Mouse (Mus musculus): ENCODE data around the gene Mical3. TPM values are rescaled to one million over a fixed set of nuclear protein-coding genes. Genes with fewer than 3 reads are reported as not detected.

The Mical3 gene
- polyA plus RNA-seq, 1 experiment from 2014 or later = 28.6 TPM

DNA sequence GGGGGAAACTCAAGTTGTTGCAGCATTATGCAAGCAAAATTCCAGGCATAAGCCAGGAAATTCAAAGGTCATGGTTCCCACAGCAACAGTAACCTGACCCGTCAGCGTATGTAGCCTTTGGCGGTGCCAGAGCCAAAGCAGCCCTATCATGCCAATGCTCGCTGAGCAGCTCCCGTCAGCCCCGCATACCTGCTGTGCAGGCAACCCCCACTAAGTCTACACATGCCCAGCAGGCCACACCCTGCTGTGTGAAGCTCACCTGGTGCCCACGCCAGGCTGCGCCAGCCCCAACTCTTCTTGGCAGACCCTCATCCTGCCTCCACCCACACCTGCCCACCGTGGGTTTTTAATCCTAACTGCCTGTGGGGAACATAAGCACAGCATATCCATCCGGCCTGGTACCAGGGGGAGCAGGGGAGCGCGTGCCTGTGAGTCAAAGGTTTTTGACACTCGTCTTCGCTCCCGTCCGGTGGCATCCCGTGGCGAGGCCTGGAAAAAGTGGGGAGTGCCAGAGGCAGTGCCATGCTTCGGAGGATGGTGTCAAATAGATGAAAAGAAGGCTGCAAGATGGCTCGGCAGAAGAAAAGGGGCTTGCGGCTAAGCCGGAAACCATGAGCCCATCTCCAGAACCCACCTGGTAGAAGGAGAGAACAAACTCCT is 43.1 kb downstream of the Mical3 start:
- H3K36me3 ChIP-seq = no peaks in the 10 kb centered on the region
- H3K27me3 ChIP-seq = no peaks in the 10 kb centered on the region
- ATAC-seq (replicated peaks) = no peak
- H3K9me3 ChIP-seq = no peaks in the 10 kb centered on the region
- H3K27ac ChIP-seq (replicated peaks) = no peak overlapping the region
- peaks cover 9% of the 10 kb centered on the region; the same call in 1 of the 2 replicates for H3K4me1 ChIP-seq
- no peak overlapping the region for H3K4me2 ChIP-seq (replicated peaks)
- 85% methylated on average over 22 of the region's 22 CpGs for WGBS
- H3K4me3 ChIP-seq = no peak overlapping the region
- no peak overlapping the region for H3K9ac ChIP-seq (replicated peaks)

DNA sequence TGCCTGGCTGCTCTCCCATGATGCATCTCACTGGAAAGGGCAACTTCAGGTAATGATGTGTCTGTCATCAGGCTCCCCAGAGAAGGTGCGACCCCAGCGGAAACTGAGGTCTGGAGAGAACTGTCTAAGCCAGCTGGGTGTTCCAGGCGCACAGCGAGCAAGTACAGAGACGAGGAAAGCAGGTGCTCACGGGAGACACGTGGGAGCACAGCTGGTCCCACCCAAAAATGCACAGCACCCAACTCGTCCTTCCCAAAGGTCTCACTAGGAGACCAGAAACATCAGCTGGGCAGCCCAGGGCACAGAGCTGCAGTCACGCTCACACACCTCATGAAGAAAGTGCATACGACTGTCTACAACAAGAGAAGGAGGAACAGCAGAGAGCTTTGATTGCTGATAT is 43.7 kb downstream of the Mical3 start:
- H3K9me3 ChIP-seq = no peaks in the 10 kb centered on the region
- 76% methylated on average over 10 of the region's 10 CpGs for WGBS
- no peak overlapping the region for H3K4me2 ChIP-seq (replicated peaks)
- no peak for ATAC-seq (replicated peaks)
- H3K4me1 ChIP-seq = peaks cover 11% of the 10 kb centered on the region; the same call in 1 of the 2 replicates
- H3K27ac ChIP-seq (replicated peaks) = no peak overlapping the region
- H3K27me3 ChIP-seq = no peaks in the 10 kb centered on the region
- no peaks in the 10 kb centered on the region for H3K36me3 ChIP-seq
- no peak overlapping the region for H3K4me3 ChIP-seq
- no peak overlapping the region for H3K9ac ChIP-seq (replicated peaks)

- Histone ChIP-seq H3K9me3 (no peaks in the 10 kb centered on the region), H3K4me3 (no peak overlapping the region), H3K36me3 (no peaks in the 10 kb centered on the region), H3K9ac (replicated peaks) (no peak overlapping the region), H3K4me2 (replicated peaks) (no peak overlapping the region), H3K4me1 (peaks cover 20% of the 10 kb centered on the region; the same call in 1 of the 2 replicates), H3K27ac (replicated peaks) (no peak overlapping the region), H3K27me3 (no peaks in the 10 kb centered on the region)
- no peak for ATAC-seq (replicated peaks)
- 94% methylated on average over 9 of the region's 9 CpGs for WGBS
These were observed 44.6 kb downstream of the Mical3 start for GRCm38 (mm10) chr6:121086226-121086625.

- no peak overlapping the region for H3K4me3 ChIP-seq
- no peaks in the 10 kb centered on the region for H3K9me3 ChIP-seq
- H3K4me2 ChIP-seq (replicated peaks) = no peak overlapping the region
- no peaks in the 10 kb centered on the region for H3K36me3 ChIP-seq
- no peaks in the 10 kb centered on the region for H3K27me3 ChIP-seq
- peak overlapping the region; percentile 13; the same call in 1 of the 2 replicates for H3K27ac ChIP-seq (replicated peaks)
- H3K4me1 ChIP-seq = peaks cover 21% of the 10 kb centered on the region; the same call in 1 of the 2 replicates
- no peak overlapping the region for H3K9ac ChIP-seq (replicated peaks)
- ATAC-seq (replicated peaks) = no peak
- 77% methylated on average over 6 of the region's 6 CpGs for WGBS
These were observed 46.7 kb downstream of the Mical3 start for GRCm38 (mm10) chr6:121084050-121084480.

- Histone ChIP-seq H3K4me3 (no peak overlapping the region), H3K27ac (replicated peaks) (no peak overlapping the region), H3K4me2 (replicated peaks) (no peak overlapping the region), H3K36me3 (no peaks in the 10 kb centered on the region), H3K9ac (replicated peaks) (no peak overlapping the region), H3K4me1 (peaks cover 19% of the 10 kb centered on the region; the same call in 1 of the 2 replicates), H3K27me3 (no peaks in the 10 kb centered on the region), H3K9me3 (no peaks in the 10 kb centered on the region)
- ATAC-seq (replicated peaks) = no peak
- WGBS = 91% methylated on average over 10 of the region's 10 CpGs
These were observed 48.7 kb downstream of the Mical3 start for GRCm38 (mm10) chr6:121082094-121082473.

DNA sequence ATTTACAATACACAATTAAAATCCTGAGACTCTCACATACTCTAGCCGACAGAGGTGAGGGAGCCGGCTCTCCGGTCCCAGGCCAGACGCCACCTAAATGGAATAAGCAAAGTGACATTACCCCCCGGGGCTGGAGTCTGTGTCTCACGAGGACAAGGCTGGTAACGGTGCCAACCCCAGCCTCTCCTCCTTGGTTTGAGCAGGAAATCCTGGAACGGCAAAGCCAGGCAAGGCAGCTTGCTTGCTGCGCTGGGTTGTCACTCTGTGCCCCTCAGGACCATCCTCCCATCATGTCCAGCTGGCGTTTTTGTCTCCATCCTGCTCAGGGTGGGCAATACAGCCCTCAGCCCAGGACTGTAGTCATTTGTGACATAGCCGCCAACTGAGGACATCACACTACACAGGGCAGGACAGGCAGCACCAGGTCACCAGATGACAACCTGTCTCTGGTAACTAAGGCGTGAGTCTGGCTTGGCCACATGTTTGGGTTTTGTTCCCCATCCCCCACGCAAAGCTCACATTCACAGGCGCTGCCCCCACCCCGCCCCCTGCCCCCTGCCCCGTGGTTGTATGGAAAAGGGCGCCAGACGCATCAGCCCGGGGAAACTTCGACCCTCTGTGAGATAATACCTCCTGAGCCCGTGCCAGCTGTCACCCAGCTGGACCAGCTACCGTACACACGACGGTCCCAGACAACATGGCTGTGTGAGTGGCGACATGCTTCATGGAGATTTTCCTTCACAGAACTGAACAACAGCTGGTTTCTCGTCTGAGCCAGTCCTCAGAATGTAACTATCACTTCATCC is 49.3 kb downstream of the Mical3 start:
- WGBS = 63% methylated on average over 26 of the region's 26 CpGs
- Histone ChIP-seq H3K4me3 (no peak overlapping the region), H3K4me1 (peaks cover 19% of the 10 kb centered on the region; the same call in 1 of the 2 replicates), H3K4me2 (replicated peaks) (no peak overlapping the region), H3K27ac (replicated peaks) (no peak overlapping the region), H3K9ac (replicated peaks) (no peak overlapping the region), H3K36me3 (no peaks in the 10 kb centered on the region), H3K27me3 (no peaks in the 10 kb centered on the region), H3K9me3 (no peaks in the 10 kb centered on the region)
- ATAC-seq (replicated peaks) = no peak

DNA sequence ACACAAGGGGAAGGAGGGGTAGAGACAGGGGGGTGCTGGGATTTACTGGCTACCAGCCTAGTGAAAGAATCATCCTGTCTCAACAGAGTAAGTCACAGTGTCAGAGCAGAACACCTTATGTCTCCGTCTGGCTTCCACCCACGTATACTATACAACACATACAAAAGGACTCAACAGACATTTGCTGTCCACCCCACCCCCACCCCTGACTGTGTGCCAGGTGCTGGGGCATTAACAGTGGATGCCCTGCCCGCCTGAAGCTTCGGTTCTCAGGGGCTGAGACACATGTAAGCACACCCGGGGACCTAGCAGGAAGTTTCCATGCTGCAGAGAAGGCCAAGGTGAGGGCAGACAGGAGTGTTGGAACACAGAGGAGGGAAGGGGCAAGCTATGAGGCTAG is 52.6 kb downstream of the Mical3 start:
- no peak for ATAC-seq (replicated peaks)
- no peak overlapping the region for H3K9ac ChIP-seq (replicated peaks)
- no peak overlapping the region for H3K27ac ChIP-seq (replicated peaks)
- H3K9me3 ChIP-seq = no peaks in the 10 kb centered on the region
- no peak overlapping the region for H3K4me2 ChIP-seq (replicated peaks)
- WGBS = 67% methylated on average over 5 of the region's 5 CpGs
- H3K4me1 ChIP-seq = peaks cover 14% of the 10 kb centered on the region; the same call in 1 of the 2 replicates
- no peaks in the 10 kb centered on the region for H3K36me3 ChIP-seq
- no peaks in the 10 kb centered on the region for H3K27me3 ChIP-seq
- no peak overlapping the region for H3K4me3 ChIP-seq

- no peak overlapping the region for H3K4me2 ChIP-seq (replicated peaks)
- no peaks in the 10 kb centered on the region for H3K9me3 ChIP-seq
- H3K9ac ChIP-seq (replicated peaks) = no peak overlapping the region
- peaks cover 12% of the 10 kb centered on the region; the same call in 1 of the 2 replicates for H3K4me1 ChIP-seq
- H3K36me3 ChIP-seq = no peaks in the 10 kb centered on the region
- H3K27ac ChIP-seq (replicated peaks) = no peak overlapping the region
- ATAC-seq (replicated peaks) = no peak
- no peak overlapping the region for H3K4me3 ChIP-seq
- WGBS = 82% methylated on average over 12 of the region's 12 CpGs
- no peaks in the 10 kb centered on the region for H3K27me3 ChIP-seq
These were observed 53.8 kb downstream of the Mical3 start for GRCm38 (mm10) chr6:121076929-121077566.

DNA sequence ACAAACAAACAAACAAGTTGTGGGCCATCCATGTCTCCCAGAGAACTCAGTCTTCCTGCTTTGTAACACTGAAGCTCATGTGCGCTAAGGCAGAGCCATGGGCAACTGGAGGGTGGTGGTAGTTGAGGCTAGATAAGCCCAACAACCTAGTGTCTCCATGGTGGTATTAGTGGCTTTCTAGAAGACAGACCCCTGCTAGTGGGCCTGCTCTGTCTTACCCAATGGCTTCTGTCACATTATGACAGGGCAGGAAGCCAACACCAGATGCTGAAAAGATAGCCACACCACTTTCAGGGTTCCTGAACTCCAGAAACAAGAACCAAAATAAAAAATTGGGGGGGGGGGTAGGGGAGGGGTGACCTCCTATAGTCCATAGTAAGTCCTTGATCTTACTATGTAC is 55.0 kb downstream of the Mical3 start:
- Histone ChIP-seq H3K9me3 (no peaks in the 10 kb centered on the region), H3K4me1 (0 out of 2 replicates have a peak, but pooled peaks cover 3% of the 10 kb centered on the region), H3K36me3 (no peaks in the 10 kb centered on the region), H3K4me3 (no peak overlapping the region), H3K27ac (replicated peaks) (no peak overlapping the region), H3K27me3 (no peaks in the 10 kb centered on the region), H3K4me2 (replicated peaks) (no peak overlapping the region), H3K9ac (replicated peaks) (no peak overlapping the region)
- WGBS = 100% methylated on average over 1 of the region's 1 CpGs
- no peak for ATAC-seq (replicated peaks)

DNA sequence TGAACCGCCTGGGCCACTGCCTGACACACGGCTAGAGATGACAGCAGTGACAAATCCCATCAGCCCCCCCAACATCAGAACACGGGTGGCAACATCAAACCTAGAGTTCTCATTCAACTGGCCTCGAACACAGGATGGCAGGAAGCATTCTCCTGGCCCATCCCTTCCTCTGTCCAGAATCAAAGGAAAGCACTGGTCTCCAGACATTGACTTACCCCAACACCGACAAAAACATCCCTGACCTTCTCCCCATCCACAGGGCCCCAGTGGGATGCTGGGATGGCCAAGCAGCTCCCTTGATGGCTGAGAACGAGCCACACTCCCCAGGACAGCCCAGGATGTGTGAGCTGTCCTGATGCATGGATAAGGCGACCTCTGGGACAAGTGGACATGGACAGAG is 57.5 kb downstream of the Mical3 start:
- Histone ChIP-seq H3K9me3 (no peaks in the 10 kb centered on the region), H3K9ac (replicated peaks) (no peak overlapping the region), H3K4me3 (no peak overlapping the region), H3K36me3 (no peaks in the 10 kb centered on the region), H3K27me3 (no peaks in the 10 kb centered on the region), H3K4me1 (0 out of 2 replicates have a peak, but pooled peaks cover 5% of the 10 kb centered on the region), H3K27ac (replicated peaks) (no peak overlapping the region), H3K4me2 (replicated peaks) (no peak overlapping the region)
- WGBS = 85% methylated on average over 7 of the region's 7 CpGs
- no peak for ATAC-seq (replicated peaks)

DNA sequence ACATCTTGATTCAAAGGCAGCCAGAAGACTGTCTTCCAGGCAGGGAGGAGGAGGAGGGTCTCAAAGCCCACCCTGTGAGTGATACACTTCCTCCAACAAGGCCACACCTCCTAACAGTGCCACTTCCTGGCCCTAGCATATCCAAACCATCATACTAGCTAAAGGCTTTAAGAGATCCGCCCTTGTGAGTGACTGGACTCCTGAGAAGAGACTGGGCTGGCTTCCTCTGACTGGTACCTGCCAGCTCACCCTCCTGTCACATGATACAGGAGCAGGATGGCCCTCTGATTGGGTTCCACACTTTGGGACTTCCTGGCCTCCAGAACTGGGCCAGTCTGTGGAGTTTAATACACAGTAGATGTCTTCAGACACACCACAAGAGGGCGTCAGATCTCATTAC is 58.2 kb downstream of the Mical3 start:
- Histone ChIP-seq H3K4me2 (replicated peaks) (no peak overlapping the region), H3K9me3 (no peaks in the 10 kb centered on the region), H3K36me3 (no peaks in the 10 kb centered on the region), H3K27ac (replicated peaks) (no peak overlapping the region), H3K9ac (replicated peaks) (no peak overlapping the region), H3K4me1 (0 out of 2 replicates have a peak, but pooled peaks cover 5% of the 10 kb centered on the region), H3K27me3 (no peaks in the 10 kb centered on the region), H3K4me3 (no peak overlapping the region)
- WGBS = 71% methylated on average over 2 of the region's 2 CpGs
- no peak for ATAC-seq (replicated peaks)

All from forebrain, embryonic 15.5 days (tissue).